Comparison of ENCODE assay signal across 14 mouse cellular contexts in genomic region chr12:99041606-99042005, GRCm38 (mm10).
DNase-seq lines count a peak whose midpoint lies in the region; ATAC-seq and TF ChIP-seq lines count a peak whose summit lies in the region.
"Had no signal": no experiment of that assay in that cellular context is flagged by ENCODE, and none has a peak within 500 bp of the region (broad histone marks: within the 10 kb centered on the region; RNA-seq: fewer than 3 reads in every experiment).

No protein-coding gene starts in this region.

- H3K9me3 ChIP-seq in midbrain, embryonic 11.5 days (ENCODE audit: control insufficient read depth, low read length) = no peaks in the 10 kb centered on the region
- H3K9me3 ChIP-seq in midbrain, embryonic 14.5 days (ENCODE audit: control insufficient read depth, low read length) = no peaks in the 10 kb centered on the region
- H3K9me3 ChIP-seq in embryonic facial prominence, embryonic 14.5 days (ENCODE audit: control insufficient read depth, low read length) = no peaks in the 10 kb centered on the region
- H3K9me3 ChIP-seq: heart, embryonic 13.5 days; limb, embryonic 12.5 days; midbrain, embryonic 15.5 days had no signal

- peaks cover 8% of the 10 kb centered on the region for H3K4me1 ChIP-seq in midbrain, embryonic 11.5 days (ENCODE audit: control insufficient read depth, insufficient read depth, low read length)
- no peaks in the 10 kb centered on the region for H3K4me1 ChIP-seq in midbrain, embryonic 14.5 days (ENCODE audit: control insufficient read depth, insufficient read depth, low read length)
- H3K4me1 ChIP-seq in embryonic facial prominence, embryonic 14.5 days (ENCODE audit: control insufficient read depth, insufficient read depth, low read length) = no peaks in the 10 kb centered on the region
- H3K4me1 ChIP-seq: heart, embryonic 13.5 days; limb, embryonic 12.5 days had no signal

- no peak for ATAC-seq in midbrain, embryonic 11.5 days (ENCODE audit: low FRiP score)
- ATAC-seq in midbrain, embryonic 14.5 days (ENCODE audit: low FRiP score, low TSS enrichment) = no peak
- no peak for ATAC-seq in embryonic facial prominence, embryonic 14.5 days (ENCODE audit: low read depth)
- ATAC-seq: lung, postnatal 0 days; midbrain, embryonic 15.5 days had no signal

- no peak overlapping the region for H3K4me3 ChIP-seq in midbrain, embryonic 11.5 days (ENCODE audit: low read depth, low read length)
- no peak overlapping the region for H3K4me3 ChIP-seq in midbrain, embryonic 14.5 days (replicated peaks; ENCODE audit: low read depth, low read length)
- H3K4me3 ChIP-seq in embryonic facial prominence, embryonic 14.5 days (ENCODE audit: low read depth, low read length) = no peak overlapping the region
- H3K4me3 ChIP-seq in left cerebral cortex, adult 2 months = no peak overlapping the region
- H3K4me3 ChIP-seq: heart, embryonic 13.5 days; limb, embryonic 12.5 days; midbrain, embryonic 15.5 days had no signal

- no peak overlapping the region for H3K4me2 ChIP-seq in midbrain, embryonic 11.5 days
- H3K4me2 ChIP-seq in midbrain, embryonic 14.5 days (ENCODE audit: low read length) = no peak overlapping the region
- no peak overlapping the region for H3K4me2 ChIP-seq in embryonic facial prominence, embryonic 14.5 days (ENCODE audit: low read depth, low read length)
- H3K4me2 ChIP-seq: heart, embryonic 13.5 days; limb, embryonic 12.5 days; midbrain, embryonic 15.5 days had no signal

- peak; percentile 88 for DNase-seq in midbrain, embryonic 11.5 days (ENCODE audit: low spot score, missing footprints)
- no peak for DNase-seq in midbrain, embryonic 14.5 days
- peak; percentile 32 for DNase-seq in ZHBTc4 (ENCODE audit: low read depth, low spot score)
- peak; percentile 49 for DNase-seq in embryonic facial prominence, embryonic 14.5 days (ENCODE audit: low spot score)
- DNase-seq in yolk sac, embryonic 10.5 days (ENCODE audit: low spot score) = peak; percentile 5
- no peak for DNase-seq in retina, embryonic 14.5 days (ENCODE audit: low spot score)
- no peak for DNase-seq in left cerebral cortex, adult 2 months (ENCODE audit: extremely low spot score in 1 of 2, low spot score in 2 of 2)
- DNase-seq: adrenal gland, postnatal 14 days; gastrocnemius, postnatal 25 days had no signal

- H3K27ac ChIP-seq in midbrain, embryonic 11.5 days (ENCODE audit: low read depth, low read length) = no peak overlapping the region
- no peak overlapping the region for H3K27ac ChIP-seq in midbrain, embryonic 14.5 days (replicated peaks; ENCODE audit: low read depth, low read length)
- no peak overlapping the region for H3K27ac ChIP-seq in embryonic facial prominence, embryonic 14.5 days (replicated peaks; ENCODE audit: low read depth, low read length)
- H3K27ac ChIP-seq in left cerebral cortex, adult 2 months = no peak overlapping the region
- H3K27ac ChIP-seq: heart, embryonic 13.5 days; limb, embryonic 12.5 days; midbrain, embryonic 15.5 days had no signal

- no peak overlapping the region for H3K9ac ChIP-seq in midbrain, embryonic 11.5 days (ENCODE audit: low read length)
- no peak overlapping the region for H3K9ac ChIP-seq in midbrain, embryonic 14.5 days (replicated peaks; ENCODE audit: low read length)
- H3K9ac ChIP-seq in embryonic facial prominence, embryonic 14.5 days (ENCODE audit: low read depth, low read length) = no peak overlapping the region
- H3K9ac ChIP-seq: heart, embryonic 13.5 days; limb, embryonic 12.5 days; midbrain, embryonic 15.5 days had no signal

- H3K36me3 ChIP-seq in midbrain, embryonic 11.5 days (ENCODE audit: control insufficient read depth, insufficient read depth, low read length) = no peaks in the 10 kb centered on the region
- H3K36me3 ChIP-seq in midbrain, embryonic 14.5 days (ENCODE audit: control insufficient read depth, insufficient read depth, low read length) = no peaks in the 10 kb centered on the region
- H3K36me3 ChIP-seq in embryonic facial prominence, embryonic 14.5 days (ENCODE audit: control insufficient read depth, insufficient read depth, low read length) = no peaks in the 10 kb centered on the region
- H3K36me3 ChIP-seq: G1E; heart, embryonic 13.5 days; limb, embryonic 12.5 days; midbrain, embryonic 15.5 days had no signal

- intact Hi-C loops in left cerebral cortex, adult 2 months (cut with DNase I) = no loop called here

- no peak for TF ChIP-seq CTCF in left cerebral cortex, adult 2 months (IDR thresholded peaks at IDR 0.05)

- H3K27me3 ChIP-seq in midbrain, embryonic 11.5 days (ENCODE audit: control insufficient read depth, insufficient read depth, low read length) = peaks cover 17% of the 10 kb centered on the region
- peaks cover 2% of the 10 kb centered on the region; the same call in 1 of the 2 replicates for H3K27me3 ChIP-seq in midbrain, embryonic 14.5 days (ENCODE audit: control insufficient read depth, insufficient read depth, low read length)
- no peaks in the 10 kb centered on the region for H3K27me3 ChIP-seq in embryonic facial prominence, embryonic 14.5 days (replicated peaks; ENCODE audit: control insufficient read depth, insufficient read depth, low read length)
- H3K27me3 ChIP-seq: heart, embryonic 13.5 days; limb, embryonic 12.5 days; midbrain, embryonic 15.5 days had no signal

- WGBS in midbrain, embryonic 11.5 days = 64% methylated on average over 4 of the region's 4 CpGs
- WGBS in midbrain, embryonic 14.5 days = 63% methylated on average over 4 of the region's 4 CpGs
- WGBS in embryonic facial prominence, embryonic 14.5 days = 53% methylated on average over 4 of the region's 4 CpGs

Comparison
In these comparisons a context has a peak if more than half of its experiments do, and no peak if none do; other contexts are left out.
1. DNase-seq: peak in midbrain, embryonic 11.5 days (single experiment), ZHBTc4 (single experiment), embryonic facial prominence, embryonic 14.5 days (single experiment) and yolk sac, embryonic 10.5 days (single experiment); none in midbrain, embryonic 14.5 days (single experiment), retina, embryonic 14.5 days (single experiment) and left cerebral cortex, adult 2 months (0 of 2).